Mouse (Mus musculus): Measurements from ENCODE around the gene Capza2. TPM values are rescaled to one million over a fixed set of nuclear protein-coding genes. Genes with fewer than 3 reads are reported as not detected.

Gene Capza2
- polyA plus RNA-seq, 1 experiment from 2014 or later = 225 TPM

Other genes starting within 250 kb of the Capza2 start
- gene Met, start 172.4 kb upstream of the Capza2 start, polyA plus RNA-seq (2014; fragmentation: Nextera tagmentation; extraction: Ambion mirVana) = 17.7 and 20.0 TPM in 2 replicates
- 23.1 and 25.5 TPM in 2 replicates for gene St7, start 56.7 kb downstream of the Capza2 start, polyA plus RNA-seq (2014; fragmentation: Nextera tagmentation; extraction: Ambion mirVana)